Mouse (Mus musculus) erythroblast, embryonic 14.5 days (primary cell): ENCODE results near the gene Pde7b.

ENCODE experiments used
- GATA1 ChIP-seq: IDR thresholded peaks from 2 replicates; pipeline ENCODE4 v1.6.1; 2012; ENCODE audit warnings: low read length, inconsistent platforms, mixed read lengths
- TAL1 ChIP-seq: IDR thresholded peaks from 3 replicates; pipeline ENCODE4 v1.6.1; 2012; ENCODE audit warnings: low read length, inconsistent platforms, mixed read lengths

- TF ChIP-seq TAL1 (no peak), GATA1 (no peak)
Observed at GRCm38 (mm10) chr10:20732180-20732579, 7.3 kb upstream of the Pde7b start.
